Mouse (Mus musculus) erythroblast, embryonic 14.5 days (primary cell): ENCODE data around the gene Prss34.

Experiments used
- GATA1 ChIP-seq: IDR thresholded peaks from 2 replicates; pipeline ENCODE4 v1.6.1; 2012; ENCODE audit warnings: low read length, inconsistent platforms, mixed read lengths
- TAL1 ChIP-seq: IDR thresholded peaks from 3 replicates; pipeline ENCODE4 v1.6.1; 2012; ENCODE audit warnings: low read length, inconsistent platforms, mixed read lengths

GRCm38 (mm10) chr17:25333943-25334342, 35.7 kb downstream of the Prss34 start:
- no peak for TF ChIP-seq TAL1
- no peak for TF ChIP-seq GATA1
